Mouse (Mus musculus): ENCODE results near the gene Sprr2j-ps. TPM values are rescaled to one million over a fixed set of nuclear protein-coding genes. Genes with fewer than 3 reads are reported as not detected.

Sprr2j-ps gene
- polyA plus RNA-seq (2017; shearing (Covaris generic)): not detected

DNA sequence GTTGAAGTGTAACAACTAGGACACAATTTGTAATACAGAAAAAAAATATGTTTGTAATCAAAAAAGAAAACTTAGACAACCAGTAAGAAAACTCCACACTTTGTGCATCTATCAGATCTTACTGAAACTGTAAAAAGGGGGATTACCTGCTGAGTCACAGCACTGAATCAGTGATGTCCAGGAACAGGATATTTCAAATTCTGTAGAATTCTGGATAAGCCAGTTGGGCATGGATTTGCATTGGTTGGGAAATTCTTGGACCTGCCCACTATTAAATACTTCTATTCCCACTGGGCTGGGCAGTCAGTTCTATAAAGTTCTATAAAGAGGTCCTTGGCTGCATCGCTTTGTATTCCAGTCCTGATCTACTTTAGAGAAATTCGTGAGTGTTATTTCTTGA is at the start of gene Sprr2j-ps:
Gene Sprr2j-ps (plus strand): TSS at position 301 of the 400 bp plus-strand sequence.

DNA sequence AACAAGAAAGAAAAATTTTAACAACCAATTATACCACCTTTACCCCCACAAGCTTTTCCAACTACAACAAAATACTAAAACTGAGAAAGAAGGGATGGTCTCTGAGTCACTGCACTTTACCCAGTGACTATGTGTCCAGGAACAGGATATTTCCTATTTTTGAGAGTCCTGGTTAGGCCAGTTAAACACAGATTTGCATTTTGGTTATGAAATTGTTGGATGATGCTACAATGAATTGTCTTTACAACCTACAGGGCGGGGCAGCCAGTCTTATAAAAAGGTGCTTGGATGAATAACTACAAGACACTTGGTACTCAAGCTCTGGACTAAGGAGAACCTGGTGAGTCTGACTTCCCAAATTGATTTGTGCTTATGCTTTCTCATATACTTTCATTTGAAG is 32.5 kb upstream of the Sprr2j-ps start, which contains the start of gene Sprr2h:
Gene Sprr2h (plus strand): TSS at position 301 of the 400 bp plus-strand sequence.

DNA sequence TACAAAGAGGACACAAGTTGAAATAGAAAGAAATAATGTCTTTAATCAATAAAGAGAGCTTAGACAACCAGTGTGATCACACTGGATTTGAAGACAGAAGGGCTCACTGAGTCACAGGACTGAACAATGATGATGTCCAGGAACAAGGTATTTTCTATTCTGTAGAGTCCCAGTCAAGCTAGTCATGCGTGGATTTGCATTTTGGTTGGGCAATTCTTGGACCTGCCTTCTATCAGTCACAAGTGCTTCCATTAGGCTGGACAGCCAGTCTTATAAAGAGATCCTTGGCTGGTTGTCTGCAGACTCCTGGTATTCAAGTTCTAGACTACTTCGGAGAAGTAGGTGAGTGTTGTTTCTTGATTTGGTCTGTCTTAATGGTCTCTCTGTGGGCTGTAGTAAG is 10.2 kb upstream of the Sprr2j-ps start, which contains the start of gene Sprr2i:
Gene Sprr2i (plus strand): TSS at position 301 of the 400 bp plus-strand sequence.

DNA sequence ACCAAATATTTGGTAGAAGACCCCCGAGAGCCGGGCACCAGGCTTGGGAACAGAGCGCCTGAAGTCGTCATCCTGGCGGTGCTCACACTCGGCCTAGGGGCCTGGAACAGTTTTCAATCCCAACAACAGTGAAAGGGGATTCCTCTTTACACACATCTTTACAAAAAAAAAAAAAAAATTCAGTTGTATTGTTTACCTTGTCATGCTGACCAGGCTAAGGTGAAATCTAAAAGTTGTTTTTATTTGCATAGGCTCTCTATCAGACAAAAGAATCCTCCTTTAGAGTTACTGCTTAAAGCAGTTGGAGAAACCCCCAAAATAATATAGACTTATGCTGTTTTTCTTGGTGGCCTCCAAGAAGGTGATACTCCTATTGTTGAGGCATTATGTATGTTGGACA is 11.4 kb downstream of the Sprr2j-ps start, which contains the start of gene Gm9774:
Gene Gm9774 (minus strand): TSS at position 101 of the 400 bp plus-strand sequence.

DNA sequence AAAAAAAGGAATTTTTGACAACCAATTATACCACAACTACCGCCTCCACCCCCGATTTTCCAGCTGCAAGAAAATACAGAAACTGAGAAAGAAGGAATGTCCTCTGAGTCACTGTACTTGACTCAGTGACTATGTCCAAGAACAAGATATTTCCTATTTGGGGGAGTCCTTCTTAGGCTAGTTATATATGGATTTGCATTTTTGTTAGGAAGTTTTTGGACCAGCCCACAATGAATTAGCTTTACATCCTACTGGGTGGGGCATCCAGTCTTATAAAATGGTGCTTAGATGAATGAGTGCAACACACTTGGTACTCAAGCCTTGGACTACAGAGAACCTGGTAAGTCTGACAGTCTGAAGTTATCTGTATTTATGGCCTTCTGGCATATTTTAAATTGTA is 14.4 kb downstream of the Sprr2j-ps start, which contains the start of gene Sprr2k:
Gene Sprr2k (plus strand): TSS at position 301 of the 400 bp plus-strand sequence.

DNA sequence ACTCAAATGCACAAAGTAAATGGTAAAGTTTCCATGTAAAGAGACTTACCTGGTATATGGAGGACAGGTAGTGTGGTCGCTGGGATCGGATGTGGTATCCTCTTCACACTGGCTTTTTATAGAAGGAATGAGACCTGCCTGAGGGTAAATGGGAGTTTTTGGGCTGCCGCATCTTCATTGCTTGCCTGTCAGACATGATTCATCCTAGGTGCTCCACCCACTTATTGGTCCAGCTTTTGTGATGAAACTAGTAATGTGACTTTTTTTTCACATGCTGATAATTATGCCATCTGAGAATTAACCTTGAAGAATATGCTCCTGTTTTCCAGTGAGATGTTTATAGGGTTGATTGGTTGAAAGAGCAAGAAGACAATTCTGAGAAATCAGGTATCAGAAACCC is 20.8 kb downstream of the Sprr2j-ps start, which contains the start of gene Sprr1b:
Gene Sprr1b (minus strand): TSS at position 101 of the 400 bp plus-strand sequence.

DNA sequence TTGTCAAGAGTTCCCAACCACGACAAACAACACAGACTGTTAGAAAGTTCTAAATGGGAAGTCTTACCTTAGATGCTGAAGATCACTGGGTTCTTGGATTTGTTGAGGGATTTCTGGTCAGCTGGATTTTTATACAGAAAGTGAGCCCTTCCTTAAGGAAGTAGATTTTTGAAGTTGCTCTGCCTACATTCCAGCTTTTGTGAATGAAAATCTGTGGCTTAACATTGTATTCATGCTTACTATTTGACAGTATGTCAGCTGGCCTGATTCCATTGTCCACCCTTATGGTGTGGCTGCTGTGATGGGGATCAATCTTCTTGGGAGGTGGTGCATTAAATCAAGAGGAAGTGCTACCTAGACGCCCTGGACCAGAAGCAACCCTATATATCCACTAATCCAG is 40.7 kb downstream of the Sprr2j-ps start, which contains the start of gene Sprr3:
Gene Sprr3 (minus strand): TSS at position 101 of the 400 bp plus-strand sequence.

Other genes with a start within 250 kb of the Sprr2j-ps start
- gene Sprr2a1, start 202.3 kb upstream of the Sprr2j-ps start, polyA plus RNA-seq (2017; shearing (Covaris generic)): not detected
- not detected for gene Sprr2a2, start 202.2 kb upstream of the Sprr2j-ps start, polyA plus RNA-seq (2017; shearing (Covaris generic))
- not detected for gene Sprr2a3, start 132.7 kb upstream of the Sprr2j-ps start, polyA plus RNA-seq (2017; shearing (Covaris generic))
- not detected for gene Sprr2b, start 101.5 kb upstream of the Sprr2j-ps start, polyA plus RNA-seq (2017; shearing (Covaris generic))
- gene Sprr2d, start 78.9 kb upstream of the Sprr2j-ps start, polyA plus RNA-seq (2017; shearing (Covaris generic)): not detected
- gene Sprr2e, start 65.9 kb upstream of the Sprr2j-ps start, polyA plus RNA-seq (2017; shearing (Covaris generic)): not detected
- not detected for gene Sprr2f, start 52.9 kb upstream of the Sprr2j-ps start, polyA plus RNA-seq (2017; shearing (Covaris generic))
- not detected for gene Sprr2h, start 32.4 kb upstream of the Sprr2j-ps start, polyA plus RNA-seq (2017; shearing (Covaris generic))
- gene Sprr2i, start 10.1 kb upstream of the Sprr2j-ps start, polyA plus RNA-seq (2017; shearing (Covaris generic)): not detected
- 24.6 TPM for gene Gm9774, start 11.3 kb downstream of the Sprr2j-ps start, polyA plus RNA-seq (2017; shearing (Covaris generic))
- gene Sprr2k, start 14.5 kb downstream of the Sprr2j-ps start, polyA plus RNA-seq (2017; shearing (Covaris generic)): not detected
- gene Sprr1b, start 20.7 kb downstream of the Sprr2j-ps start, polyA plus RNA-seq (2017; shearing (Covaris generic)): not detected
- gene Sprr3, start 40.6 kb downstream of the Sprr2j-ps start, polyA plus RNA-seq (2017; shearing (Covaris generic)): not detected
- gene Sprr1a, start 67.8 kb downstream of the Sprr2j-ps start, polyA plus RNA-seq (2017; shearing (Covaris generic)): not detected
- gene Sprr4, start 82.4 kb downstream of the Sprr2j-ps start, polyA plus RNA-seq (2017; shearing (Covaris generic)): not detected
- gene 2310046K23Rik, start 116.4 kb downstream of the Sprr2j-ps start, polyA plus RNA-seq (2017; shearing (Covaris generic)): not detected
- gene Ivl, start 155.7 kb downstream of the Sprr2j-ps start, polyA plus RNA-seq (2017; shearing (Covaris generic)): not detected
- not detected for gene Smcp, start 170.9 kb downstream of the Sprr2j-ps start, polyA plus RNA-seq (2017; shearing (Covaris generic))
- gene 2210017I01Rik, start 189.4 kb downstream of the Sprr2j-ps start, polyA plus RNA-seq (2017; shearing (Covaris generic)): not detected
- gene Lce6a, start 203.6 kb downstream of the Sprr2j-ps start, polyA plus RNA-seq (2017; shearing (Covaris generic)): not detected
- gene Lce1a1, start 230.2 kb downstream of the Sprr2j-ps start, polyA plus RNA-seq (2017; shearing (Covaris generic)): not detected
- gene Lce1b, start 238.8 kb downstream of the Sprr2j-ps start, polyA plus RNA-seq (2017; shearing (Covaris generic)): not detected